Comparison of ENCODE assay signal across 8 mouse cellular contexts in genomic region chr13:25562746-25563145, GRCm38 (mm10).
DNase-seq lines count a peak whose midpoint lies in the region; ATAC-seq and TF ChIP-seq lines count a peak whose summit lies in the region.

No protein-coding gene starts in this region.

- TF ChIP-seq EP300 in CH12.LX (IDR thresholded peaks at IDR 0.05; ENCODE audit: low read length) = no peak

- peak; percentile 89 to 90 for ATAC-seq in hematopoietic stem cell, adult 5-6 weeks (replicated peaks in 1 of 2; ENCODE audit: insufficient read depth in 1 of 2, low FRiP score in 2 of 2, low TSS enrichment in 1 of 2, low read depth in 1 of 2, poor library complexity in 2 of 2, severe bottlenecking in 2 of 2)
- no peak for ATAC-seq in erythroid progenitor cell, adult 5-6 weeks (replicated peaks; ENCODE audit: low FRiP score, poor library complexity, severe bottlenecking)

- no peaks in the 10 kb centered on the region for H3K27me3 ChIP-seq in CH12.LX (replicated peaks)

- TF ChIP-seq POLR2A in CH12.LX (IDR thresholded peaks at IDR 0.05; ENCODE audit: low read depth, low read length) = no peak

- no peaks in the 10 kb centered on the region for H3K36me3 ChIP-seq in CH12.LX (replicated peaks in 1 of 2; ENCODE audit: control insufficient read depth in 1 of 2, insufficient read depth in 1 of 2, low read length in 1 of 2)

- peak; percentile 84 for TF ChIP-seq RAD21 in CH12.LX (IDR thresholded peaks at IDR 0.05; ENCODE audit: low read depth, low read length)

- peak; percentile 53 for DNase-seq in CH12.LX (ENCODE audit: extremely low read depth)
- peak; percentile 83 for DNase-seq in R1 (ENCODE audit: low read depth, low spot score)
- peak; percentile 90 for DNase-seq in embryo, embryonic 10.5 days (ENCODE audit: low spot score)
- DNase-seq in layer of hippocampus, adult 8-10 months (ENCODE audit: low spot score in 2 of 2) = peak; percentile 23 to 46
- DNase-seq in lung, postnatal 10 days = peak; percentile 62
- DNase-seq in retina, postnatal 7 days (ENCODE audit: low read depth, low spot score) = peak; percentile 27

- H3K4me1 ChIP-seq in CH12.LX (ENCODE audit: control insufficient read depth in 1 of 2, insufficient read depth in 2 of 2) = no peaks in the 10 kb centered on the region

- no peaks in the 10 kb centered on the region for H3K79me2 ChIP-seq in CH12.LX (replicated peaks; ENCODE audit: control insufficient read depth, extremely low read depth, insufficient read depth, poor library complexity, severe bottlenecking)

- H3K4me3 ChIP-seq in CH12.LX (replicated peaks in 1 of 3; ENCODE audit: low read depth in 2 of 3, low read length in 2 of 3, poor library complexity in 1 of 3) = no peak overlapping the region

- no peak overlapping the region for H3K27ac ChIP-seq in CH12.LX (ENCODE audit: insufficient read depth, low read depth)

- H3K4me2 ChIP-seq in CH12.LX (ENCODE audit: insufficient read depth, low read depth, poor library complexity, severe bottlenecking) = no peak overlapping the region

- H3K9me3 ChIP-seq in CH12.LX (replicated peaks; ENCODE audit: low read length) = no peaks in the 10 kb centered on the region

- dilution Hi-C loops in CH12.LX (cut with MboI; ENCODE audit: extremely low pct_ligation_motif_present, extremely low pct_unique_long_range_greater_than_20kb, low sequenced_read_pairs) = no loop called here

- H3K9ac ChIP-seq in CH12.LX (ENCODE audit: insufficient read depth, low read depth) = no peak overlapping the region

- in situ Hi-C loops in CH12.LX (cut with MboI; ENCODE audit: low pct_ligation_motif_present, low pct_unique_long_range_greater_than_20kb, low sequenced_read_pairs) = no loop called here

- TF ChIP-seq CTCF in CH12.LX (conservative IDR thresholded peaks at IDR 0.05 in 1 of 2, IDR thresholded peaks at IDR 0.05 in 1 of 2; ENCODE audit: low read depth in 2 of 2, low read length in 2 of 2) = peak; percentile 82 to 90

TF ChIP-seq in CH12.LX, 34 proteins besides CTCF, POLR2A, EP300 and RAD21:
- TF ChIP-seq NRF1 (IDR thresholded peaks at IDR 0.05; ENCODE audit: low read depth, low read length) (no peak), ZC3H11A (IDR thresholded peaks at IDR 0.05; ENCODE audit: low read depth, low read length) (peak; percentile 5; the same call in 1 of the 2 replicates), JUND (conservative IDR thresholded peaks at IDR 0.05; ENCODE audit: low read depth, low read length) (no peak), GABPA (IDR thresholded peaks at IDR 0.05; ENCODE audit: insufficient replicate concordance, low read depth, low read length) (no peak), ZNF384 (IDR thresholded peaks at IDR 0.05; ENCODE audit: low read depth, low read length) (no peak), CHD2 (IDR thresholded peaks at IDR 0.05; ENCODE audit: low read length) (no peak), MAFK (IDR thresholded peaks at IDR 0.05; ENCODE audit: insufficient replicate concordance, low read length) (no peak), SMC3 (IDR thresholded peaks at IDR 0.05; ENCODE audit: low read depth, low read length) (peak; percentile 61), HCFC1 (IDR thresholded peaks at IDR 0.05; ENCODE audit: low read depth, low read length) (no peak), ZMIZ1 (IDR thresholded peaks at IDR 0.05; ENCODE audit: low read depth, low read length) (no peak), NELFE (IDR thresholded peaks at IDR 0.05; ENCODE audit: low read depth, low read length) (no peak), JUN (IDR thresholded peaks at IDR 0.05; ENCODE audit: insufficient read depth, low read depth, low read length) (no peak), MAX (IDR thresholded peaks at IDR 0.05; ENCODE audit: low read length) (no peak)

Comparison
In these comparisons a context has a peak if more than half of its experiments do, and no peak if none do; other contexts are left out.
1. DNase-seq: peak in every context shown above with its lines; median percentile 90 in embryo, embryonic 10.5 days; 83 in R1; 62 in lung, postnatal 10 days; 53 in CH12.LX; 34 in layer of hippocampus, adult 8-10 months; 27 in retina, postnatal 7 days.